Mouse (Mus musculus): ENCODE results near the gene Ddx49. TPM values are rescaled to one million over a fixed set of nuclear protein-coding genes. Genes with fewer than 3 reads are reported as not detected.
A peak's percentile ranks its signal among the peaks of the same experiment; 100 is the strongest.

The Ddx49 gene
- 47.1 and 53.8 TPM in 2 replicates for polyA plus RNA-seq (2016; fragmentation: Nextera tagmentation; extraction: Ambion mirVana)

GRCm38 (mm10) chr8:70302358-70302890 lies at the start of gene Ddx49, which contains the start of gene Cope:
Gene Ddx49, minus strand, starts transcription at chr8:70302489.
Gene Cope, plus strand, starts transcription at chr8:70302518.
- peak within 1 kb of the TSS; percentile 31; the same call in 1 of the 2 replicates for H3K27ac ChIP-seq (replicated peaks)
- H3K4me3 ChIP-seq, result peak within 1 kb of the TSS; percentile 90
- peak within 1 kb of the TSS; percentile 97 for H3K4me2 ChIP-seq (replicated peaks)
- ATAC-seq (ENCODE audit: low FRiP score, low read depth), result peak; percentile 90
- H3K9me3 ChIP-seq, result no peaks in the 10 kb centered on the region
- WGBS, result under 1% methylated on average over 40 of the region's 40 CpGs
- peaks cover 26% of the 10 kb centered on the region for H3K4me1 ChIP-seq
- H3K27me3 ChIP-seq, result no peaks in the 10 kb centered on the region
- peaks cover 54% of the 10 kb centered on the region for H3K36me3 ChIP-seq
- H3K9ac ChIP-seq (replicated peaks), result peak within 1 kb of the TSS; percentile 77

- no peaks in the 10 kb centered on the region for H3K9me3 ChIP-seq
- H3K4me2 ChIP-seq (replicated peaks), result peak overlapping the region; percentile 99
- no peaks in the 10 kb centered on the region for H3K27me3 ChIP-seq
- H3K9ac ChIP-seq (replicated peaks), result peak overlapping the region; percentile 96
- no peak for ATAC-seq (ENCODE audit: low FRiP score, low read depth)
- peaks cover 47% of the 10 kb centered on the region for H3K4me1 ChIP-seq
- H3K27ac ChIP-seq (replicated peaks), result no peak overlapping the region
- 30% methylated on average over 3 of the region's 3 CpGs for WGBS
- H3K4me3 ChIP-seq, result peak overlapping the region; percentile 97
- peaks cover 11% of the 10 kb centered on the region; the same call in 1 of the 2 replicates for H3K36me3 ChIP-seq
These were observed 49.7 kb upstream of the Ddx49 start for GRCm38 (mm10) chr8:70352000-70352384.

DNA sequence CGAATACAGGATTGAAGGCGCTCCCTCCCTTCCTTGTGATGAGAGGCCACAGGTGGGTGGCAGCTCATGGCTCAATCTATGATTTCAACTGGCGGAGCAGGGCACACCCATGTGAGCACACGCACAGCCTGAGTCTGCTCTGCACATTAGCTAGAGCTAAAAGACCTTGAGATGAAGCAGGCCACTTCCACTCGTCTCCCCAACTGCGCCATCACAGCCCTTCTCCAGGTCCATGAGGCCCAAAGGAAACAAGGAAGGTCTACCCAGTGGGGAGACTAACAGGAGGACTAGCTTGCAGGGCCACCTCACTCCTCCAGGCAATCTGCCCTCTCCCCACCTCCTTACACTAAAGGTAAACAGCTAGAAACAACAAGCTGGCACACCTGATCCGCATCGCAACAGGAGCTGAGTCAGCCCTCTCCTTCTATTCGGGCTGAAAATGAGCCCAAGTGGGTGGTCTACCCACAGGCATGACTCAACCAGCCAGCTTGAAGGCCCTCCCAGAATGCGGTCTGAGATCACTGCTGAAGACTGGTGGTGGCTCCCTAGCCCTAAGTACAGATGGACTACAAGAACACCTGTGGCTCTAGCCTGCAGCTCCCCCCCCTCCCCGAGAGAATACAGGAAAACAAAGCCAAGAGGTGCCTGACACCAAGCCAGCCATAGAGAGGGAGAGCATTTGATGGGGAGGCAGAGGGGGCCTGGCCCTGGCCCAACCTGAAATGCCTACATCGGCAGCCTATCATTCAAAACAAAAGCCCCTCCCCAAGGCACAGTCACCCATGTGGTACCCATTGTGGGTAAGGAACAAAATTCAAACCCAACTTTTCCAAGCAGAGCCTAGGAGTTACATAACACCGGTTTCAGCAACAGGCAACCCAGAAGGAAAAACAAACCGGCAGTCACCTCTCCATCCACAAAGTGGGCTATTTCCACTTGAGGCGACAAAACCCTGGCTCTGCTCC lies 49.0 kb upstream of the Ddx49 start:
- WGBS, result 64% methylated on average over 15 of the region's 15 CpGs
- no peak for ATAC-seq (ENCODE audit: low FRiP score, low read depth)
- peaks cover 11% of the 10 kb centered on the region; the same call in 1 of the 2 replicates for H3K36me3 ChIP-seq
- no peaks in the 10 kb centered on the region for H3K9me3 ChIP-seq
- H3K4me3 ChIP-seq, result peak overlapping the region; percentile 97
- H3K4me2 ChIP-seq (replicated peaks), result peak overlapping the region; percentile 99
- H3K4me1 ChIP-seq, result peaks cover 47% of the 10 kb centered on the region
- no peaks in the 10 kb centered on the region for H3K27me3 ChIP-seq
- H3K27ac ChIP-seq (replicated peaks), result no peak overlapping the region; the same call in 1 of the 2 replicates
- H3K9ac ChIP-seq (replicated peaks), result peak overlapping the region; percentile 96

GRCm38 (mm10) chr8:70347860-70348420 lies 45.7 kb upstream of the Ddx49 start:
- Histone ChIP-seq H3K27ac (replicated peaks) (no peak overlapping the region), H3K4me1 (peaks cover 41% of the 10 kb centered on the region), H3K9me3 (no peaks in the 10 kb centered on the region), H3K4me2 (replicated peaks) (no peak overlapping the region), H3K4me3 (no peak overlapping the region), H3K27me3 (no peaks in the 10 kb centered on the region), H3K36me3 (peaks cover 21% of the 10 kb centered on the region), H3K9ac (replicated peaks) (no peak overlapping the region)
- 75% methylated on average over 1 of the region's 1 CpGs for WGBS
- ATAC-seq (ENCODE audit: low FRiP score, low read depth), result no peak

DNA sequence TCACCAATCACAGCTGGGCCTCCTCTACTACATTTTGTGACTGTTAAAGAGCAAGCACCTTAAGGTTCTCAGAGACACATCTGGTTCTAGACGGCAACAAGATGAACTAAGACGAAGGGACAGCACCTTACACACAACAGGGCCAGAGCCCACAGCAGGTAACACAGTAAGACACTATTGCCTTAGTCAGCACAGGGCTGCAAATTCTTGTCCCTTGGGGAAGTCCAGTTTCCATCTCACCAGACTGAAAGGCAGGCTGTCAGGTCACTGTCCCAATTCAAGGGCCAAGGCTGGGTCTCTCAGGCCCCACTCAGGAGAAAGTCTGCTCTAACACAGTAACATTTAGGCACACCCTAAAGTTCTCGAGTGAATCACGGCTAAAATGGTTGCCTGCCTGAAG lies 45.2 kb upstream of the Ddx49 start:
- H3K4me1 ChIP-seq, result peaks cover 41% of the 10 kb centered on the region
- no peak overlapping the region for H3K27ac ChIP-seq (replicated peaks)
- no peak overlapping the region for H3K4me2 ChIP-seq (replicated peaks)
- no peak overlapping the region for H3K4me3 ChIP-seq
- no peak overlapping the region for H3K9ac ChIP-seq (replicated peaks)
- ATAC-seq (ENCODE audit: low FRiP score, low read depth), result no peak
- 92% methylated on average over 4 of the region's 4 CpGs for WGBS
- H3K27me3 ChIP-seq, result no peaks in the 10 kb centered on the region
- peaks cover 26% of the 10 kb centered on the region for H3K36me3 ChIP-seq
- H3K9me3 ChIP-seq, result no peaks in the 10 kb centered on the region

DNA sequence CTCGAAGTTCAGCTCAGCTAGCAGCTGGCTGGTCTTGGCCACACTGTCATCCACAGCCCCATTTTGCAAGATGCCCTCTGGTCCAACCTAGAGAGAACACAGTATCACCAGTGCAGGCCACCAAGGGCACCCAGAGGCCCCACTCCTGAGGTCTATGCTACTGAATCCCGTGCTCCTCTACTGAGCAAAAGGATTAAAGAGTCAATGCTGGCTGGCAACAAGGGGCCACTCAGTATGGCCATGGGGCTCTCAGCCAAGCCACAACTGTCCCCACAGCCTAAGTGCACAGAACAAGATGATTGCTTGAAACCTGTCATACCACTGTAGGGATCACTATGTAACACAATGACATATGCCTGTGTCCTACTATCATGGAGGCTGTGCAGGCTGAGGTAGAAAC lies 42.0 kb upstream of the Ddx49 start:
- no peak for ATAC-seq (ENCODE audit: low FRiP score, low read depth)

DNA sequence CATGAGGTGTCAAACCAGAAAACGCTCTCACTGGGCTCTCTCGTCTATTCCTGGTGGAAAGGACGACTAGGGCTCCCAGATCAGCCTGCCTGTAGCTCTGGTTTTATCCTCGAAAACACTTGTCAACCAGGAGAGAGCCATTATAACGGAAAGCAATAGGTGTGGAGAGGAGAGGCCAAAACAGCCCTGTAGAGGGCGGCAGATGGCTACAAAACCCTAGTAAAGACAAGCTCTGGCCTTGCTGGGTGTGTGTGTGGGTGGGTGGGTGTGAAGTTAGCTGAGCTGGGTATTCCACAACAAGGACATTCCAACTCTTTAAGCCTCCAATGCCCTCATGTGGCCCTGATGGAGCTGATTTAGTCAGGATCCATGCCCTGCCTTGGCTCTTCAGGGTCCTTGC lies 41.4 kb upstream of the Ddx49 start:
- no peak overlapping the region for H3K9ac ChIP-seq (replicated peaks)
- H3K9me3 ChIP-seq, result no peaks in the 10 kb centered on the region
- H3K4me1 ChIP-seq, result peaks cover 6% of the 10 kb centered on the region; the same call in 1 of the 2 replicates
- no peak for ATAC-seq (ENCODE audit: low FRiP score, low read depth)
- WGBS, result 56% methylated on average over 6 of the region's 6 CpGs
- H3K4me3 ChIP-seq, result no peak overlapping the region
- no peak overlapping the region for H3K4me2 ChIP-seq (replicated peaks)
- H3K36me3 ChIP-seq, result peaks cover 56% of the 10 kb centered on the region
- H3K27ac ChIP-seq (replicated peaks), result no peak overlapping the region
- H3K27me3 ChIP-seq, result no peaks in the 10 kb centered on the region

More for the DNA sequence above, 42.0 kb upstream of the Ddx49 start:
- Histone ChIP-seq H3K27me3 (no peaks in the 10 kb centered on the region), H3K27ac (replicated peaks) (no peak overlapping the region), H3K9ac (replicated peaks) (no peak overlapping the region), H3K4me1 (peaks cover 12% of the 10 kb centered on the region; the same call in 1 of the 2 replicates), H3K36me3 (peaks cover 55% of the 10 kb centered on the region), H3K4me2 (replicated peaks) (no peak overlapping the region), H3K9me3 (no peaks in the 10 kb centered on the region), H3K4me3 (no peak overlapping the region)
- 91% methylated on average over 2 of the region's 2 CpGs for WGBS

DNA sequence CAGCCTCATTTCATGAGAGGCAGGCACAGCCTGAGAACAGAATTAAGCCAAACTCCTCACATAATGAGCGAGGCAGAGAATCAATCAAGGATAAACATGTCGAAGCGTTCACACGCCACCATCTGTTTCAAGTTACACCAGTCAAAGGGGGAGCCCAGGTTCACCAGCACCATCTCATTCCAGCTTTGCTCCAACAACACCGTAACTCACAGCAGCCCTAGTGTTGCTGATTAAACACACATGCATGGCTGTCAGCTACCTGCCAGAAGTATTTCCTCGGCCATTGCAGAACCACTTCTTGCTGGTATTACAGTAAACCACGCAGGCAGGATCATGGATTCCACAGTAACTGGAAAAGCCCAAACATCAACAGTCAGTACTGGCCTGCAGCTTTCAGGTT lies 40.8 kb upstream of the Ddx49 start:
- WGBS, result 86% methylated on average over 7 of the region's 7 CpGs

GRCm38 (mm10) chr8:70342007-70342406 lies 39.7 kb upstream of the Ddx49 start:
- Histone ChIP-seq H3K27me3 (no peaks in the 10 kb centered on the region), H3K4me2 (replicated peaks) (no peak overlapping the region), H3K9me3 (no peaks in the 10 kb centered on the region), H3K4me1 (no peaks in the 10 kb centered on the region), H3K27ac (replicated peaks) (no peak overlapping the region), H3K36me3 (peaks cover 70% of the 10 kb centered on the region), H3K9ac (replicated peaks) (no peak overlapping the region), H3K4me3 (no peak overlapping the region)
- ATAC-seq (ENCODE audit: low FRiP score, low read depth), result no peak
- 93% methylated on average over 14 of the region's 14 CpGs for WGBS

More for the DNA sequence above, 40.8 kb upstream of the Ddx49 start:
- Histone ChIP-seq H3K27ac (replicated peaks) (no peak overlapping the region), H3K4me1 (0 out of 2 replicates have a peak, but pooled peaks cover under 1% of the 10 kb centered on the region), H3K4me2 (replicated peaks) (no peak overlapping the region), H3K9me3 (no peaks in the 10 kb centered on the region), H3K9ac (replicated peaks) (no peak overlapping the region), H3K4me3 (no peak overlapping the region), H3K27me3 (no peaks in the 10 kb centered on the region), H3K36me3 (peaks cover 59% of the 10 kb centered on the region)
- ATAC-seq (ENCODE audit: low FRiP score, low read depth), result no peak

- no peak for ATAC-seq (ENCODE audit: low FRiP score, low read depth)
- 95% methylated on average over 7 of the region's 7 CpGs for WGBS
- H3K36me3 ChIP-seq, result peaks cover 80% of the 10 kb centered on the region
These were observed 38.4 kb upstream of the Ddx49 start for GRCm38 (mm10) chr8:70340659-70341058.

DNA sequence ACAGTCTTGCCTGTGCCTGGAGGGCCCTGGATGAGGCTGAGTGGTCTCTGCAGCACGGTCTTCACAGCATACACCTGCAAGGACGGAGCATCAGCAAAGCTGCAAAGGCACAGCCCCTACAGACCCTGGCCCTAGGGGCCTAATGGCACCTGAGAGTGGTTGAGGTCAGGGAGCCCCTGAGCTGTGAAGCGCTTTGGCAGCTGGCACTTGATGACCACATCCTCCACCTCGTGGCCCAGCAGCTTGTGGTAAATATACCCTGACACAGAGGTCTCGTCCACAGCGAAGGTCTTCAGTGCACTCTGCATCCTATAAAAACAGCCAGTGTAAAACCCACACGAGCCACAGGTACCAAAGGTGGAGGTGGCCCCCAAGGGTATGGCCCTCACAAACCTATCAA lies 36.6 kb upstream of the Ddx49 start:
- no peak for ATAC-seq (ENCODE audit: low FRiP score, low read depth)
- Histone ChIP-seq H3K27me3 (no peaks in the 10 kb centered on the region), H3K4me3 (no peak overlapping the region), H3K9me3 (no peaks in the 10 kb centered on the region), H3K9ac (replicated peaks) (no peak overlapping the region), H3K36me3 (peaks cover 97% of the 10 kb centered on the region), H3K27ac (replicated peaks) (no peak overlapping the region), H3K4me1 (no peaks in the 10 kb centered on the region), H3K4me2 (replicated peaks) (no peak overlapping the region)
- 91% methylated on average over 7 of the region's 7 CpGs for WGBS

More at GRCm38 (mm10) chr8:70340659-70341058, 38.4 kb upstream of the Ddx49 start:
- no peak overlapping the region for H3K9ac ChIP-seq (replicated peaks)
- H3K27ac ChIP-seq (replicated peaks), result no peak overlapping the region
- H3K9me3 ChIP-seq, result no peaks in the 10 kb centered on the region
- no peak overlapping the region for H3K4me3 ChIP-seq
- H3K4me1 ChIP-seq, result no peaks in the 10 kb centered on the region
- no peak overlapping the region for H3K4me2 ChIP-seq (replicated peaks)
- H3K27me3 ChIP-seq, result no peaks in the 10 kb centered on the region

GRCm38 (mm10) chr8:70332878-70333202 lies 30.6 kb upstream of the Ddx49 start:
- peaks cover 68% of the 10 kb centered on the region for H3K36me3 ChIP-seq
- 98% methylated on average over 6 of the region's 6 CpGs for WGBS
- no peak for ATAC-seq (ENCODE audit: low FRiP score, low read depth)
- H3K4me2 ChIP-seq (replicated peaks), result no peak overlapping the region
- H3K27ac ChIP-seq (replicated peaks), result no peak overlapping the region
- no peak overlapping the region for H3K4me3 ChIP-seq
- H3K27me3 ChIP-seq, result peaks cover 30% of the 10 kb centered on the region
- peaks cover 32% of the 10 kb centered on the region for H3K4me1 ChIP-seq
- no peaks in the 10 kb centered on the region for H3K9me3 ChIP-seq
- H3K9ac ChIP-seq (replicated peaks), result no peak overlapping the region
